Comparison of ENCODE assay signal across 28 mouse cellular contexts in the genomic region with DNA sequence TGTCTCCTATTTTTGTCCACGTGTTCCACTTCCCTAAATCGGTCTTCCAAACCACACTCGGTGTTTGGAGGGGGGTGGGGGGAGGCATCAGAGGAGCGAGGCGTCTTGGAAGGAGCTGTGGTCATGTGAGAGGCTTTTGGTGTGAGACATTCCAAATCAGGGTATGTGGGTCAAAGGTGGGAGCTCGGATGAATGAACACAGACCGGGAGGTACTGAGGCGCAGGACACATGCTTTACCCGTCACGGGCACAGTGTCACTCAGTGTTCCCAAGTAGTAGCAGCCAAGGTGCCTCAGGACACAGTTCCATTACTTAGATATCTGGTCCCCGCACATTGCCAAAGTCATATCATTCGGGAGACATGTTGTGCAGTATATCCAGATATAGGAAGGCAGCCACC. TPM values are rescaled to one million over a fixed set of nuclear protein-coding genes. Genes with fewer than 3 reads are reported as not detected.
DNase-seq lines count a peak whose midpoint lies in the region; ATAC-seq and TF ChIP-seq lines count a peak whose summit lies in the region.
"Had no signal": no experiment of that assay in that cellular context is flagged by ENCODE, and none has a peak within 500 bp of the region (broad histone marks: within the 10 kb centered on the region; RNA-seq: fewer than 3 reads in every experiment).

No protein-coding gene starts in this region.

- TF ChIP-seq EP300 in liver, embryonic 14.5 days (IDR thresholded peaks at IDR 0.05; ENCODE audit: low read depth), result 0 out of 2 replicates have a peak, but pooled peaks have one; percentile 9

- no peaks in the 10 kb centered on the region for H3K4me1 ChIP-seq in liver, embryonic 11.5 days (replicated peaks; ENCODE audit: control insufficient read depth, insufficient read depth, low read length)
- no peaks in the 10 kb centered on the region; the same call in 1 of the 2 replicates for H3K4me1 ChIP-seq in kidney, embryonic 16.5 days (ENCODE audit: insufficient read depth, low read length)
- H3K4me1 ChIP-seq in liver, embryonic 14.5 days (replicated peaks; ENCODE audit: control insufficient read depth in 2 of 2, insufficient read depth in 2 of 2, low read length in 1 of 2), result no peaks in the 10 kb centered on the region
- H3K4me1 ChIP-seq: heart, embryonic 12.5 days; neural tube, embryonic 12.5 days had no signal

- H3K9me3 ChIP-seq in liver, embryonic 11.5 days (ENCODE audit: control insufficient read depth, low read length), result no peaks in the 10 kb centered on the region
- no peaks in the 10 kb centered on the region for H3K9me3 ChIP-seq in kidney, embryonic 16.5 days (ENCODE audit: low read length)
- no peaks in the 10 kb centered on the region for H3K9me3 ChIP-seq in liver, embryonic 14.5 days (ENCODE audit: control insufficient read depth, low read length)
- H3K9me3 ChIP-seq: heart, embryonic 12.5 days; hindbrain, embryonic 13.5 days; midbrain, embryonic 12.5 days; neural tube, embryonic 12.5 days had no signal

- no peak for TF ChIP-seq CTCF in liver, embryonic 14.5 days (IDR thresholded peaks at IDR 0.05; ENCODE audit: low read depth)

- ATAC-seq in liver, embryonic 11.5 days (replicated peaks; ENCODE audit: low FRiP score), result peak; percentile 26; the same call in 1 of the 2 replicates
- peak; percentile 60 for ATAC-seq in granulocyte monocyte progenitor cell, adult 5-6 weeks (replicated peaks; ENCODE audit: poor library complexity, severe bottlenecking)
- ATAC-seq in kidney, embryonic 16.5 days (ENCODE audit: low FRiP score, low TSS enrichment), result peak; percentile 74
- no peak for ATAC-seq in liver, embryonic 14.5 days (ENCODE audit: insufficient read depth)
- ATAC-seq: CD4-positive, CD25-positive, alpha-beta regulatory T cell, adult 4 months; forebrain, embryonic 13.5 days; intestine, postnatal 0 days had no signal

- H3K36me3 ChIP-seq in liver, embryonic 11.5 days (ENCODE audit: control insufficient read depth, insufficient read depth, low read length), result no peaks in the 10 kb centered on the region
- no peaks in the 10 kb centered on the region for H3K36me3 ChIP-seq in kidney, embryonic 16.5 days (ENCODE audit: insufficient read depth, low read length)
- no peaks in the 10 kb centered on the region for H3K36me3 ChIP-seq in liver, embryonic 14.5 days (replicated peaks; ENCODE audit: control insufficient read depth, insufficient read depth, low read depth)
- H3K36me3 ChIP-seq: heart, embryonic 12.5 days; hindbrain, embryonic 13.5 days; midbrain, embryonic 12.5 days; neural tube, embryonic 12.5 days had no signal

- no peak overlapping the region for H3K4me2 ChIP-seq in liver, embryonic 11.5 days
- H3K4me2 ChIP-seq in kidney, embryonic 16.5 days (replicated peaks; ENCODE audit: low read depth, low read length), result no peak overlapping the region
- H3K4me2 ChIP-seq in liver, embryonic 14.5 days (ENCODE audit: low read depth), result no peak overlapping the region
- H3K4me2 ChIP-seq: forebrain, embryonic 13.5 days; heart, embryonic 12.5 days; hindbrain, embryonic 13.5 days; midbrain, embryonic 12.5 days; neural tube, embryonic 12.5 days had no signal

- no peak overlapping the region for H3K4me3 ChIP-seq in liver, embryonic 11.5 days (ENCODE audit: low read depth, low read length)
- H3K4me3 ChIP-seq in kidney, embryonic 16.5 days (ENCODE audit: low read length), result no peak overlapping the region
- no peak overlapping the region for H3K4me3 ChIP-seq in liver, embryonic 14.5 days (ENCODE audit: insufficient read depth in 1 of 2, low read depth in 2 of 2, low read length in 2 of 2)
- H3K4me3 ChIP-seq: forebrain, embryonic 13.5 days; heart, embryonic 12.5 days; hindbrain, embryonic 13.5 days; megakaryocyte, embryonic 14.5 days; midbrain, embryonic 12.5 days; myocyte; neural tube, embryonic 12.5 days had no signal

- no peak overlapping the region for H3K9ac ChIP-seq in liver, embryonic 11.5 days (ENCODE audit: low read depth, low read length)
- no peak overlapping the region for H3K9ac ChIP-seq in kidney, embryonic 16.5 days (replicated peaks; ENCODE audit: low read length)
- H3K9ac ChIP-seq in liver, embryonic 14.5 days (replicated peaks), result no peak overlapping the region
- H3K9ac ChIP-seq: forebrain, embryonic 13.5 days; heart, embryonic 12.5 days; hindbrain, embryonic 13.5 days; midbrain, embryonic 12.5 days; neural tube, embryonic 12.5 days had no signal

- no peaks in the 10 kb centered on the region; the same call in 1 of the 2 replicates for H3K27me3 ChIP-seq in liver, embryonic 11.5 days (replicated peaks; ENCODE audit: control insufficient read depth, insufficient read depth, low read length)
- no peaks in the 10 kb centered on the region for H3K27me3 ChIP-seq in kidney, embryonic 16.5 days (ENCODE audit: insufficient read depth, low read length)
- H3K27me3 ChIP-seq in liver, embryonic 14.5 days (ENCODE audit: control insufficient read depth, insufficient read depth, low read length), result no peaks in the 10 kb centered on the region
- H3K27me3 ChIP-seq: forebrain, embryonic 13.5 days; heart, embryonic 12.5 days; hindbrain, embryonic 13.5 days; midbrain, embryonic 12.5 days; neural tube, embryonic 12.5 days had no signal

- H3K27ac ChIP-seq in liver, embryonic 11.5 days (ENCODE audit: low read depth, low read length), result no peak overlapping the region
- H3K27ac ChIP-seq in kidney, embryonic 16.5 days (ENCODE audit: low read length), result no peak overlapping the region
- H3K27ac ChIP-seq in liver, embryonic 14.5 days, result no peak overlapping the region
- H3K27ac ChIP-seq: forebrain, embryonic 13.5 days; hindbrain, embryonic 13.5 days; midbrain, embryonic 12.5 days; neural tube, embryonic 12.5 days had no signal

- DNase-seq in liver, embryonic 11.5 days (ENCODE audit: low spot score), result no peak
- DNase-seq in liver, result no peak
- DNase-seq in liver, embryonic 14.5 days (ENCODE audit: low read depth in 3 of 3, low spot score in 3 of 3), result no peak
- no peak for DNase-seq in right cerebral cortex, postnatal 4 days
- no peak for DNase-seq in cerebellum, postnatal 4 days (ENCODE audit: low spot score in 2 of 2)
- DNase-seq: adrenal gland, adult 8-10 months; cerebellum, adult 2 months; cerebellum, postnatal 14 days; gastrocnemius, postnatal 14 days; heart, adult 18-20 months; heart, postnatal 4 days; layer of hippocampus, postnatal 36 days; left cerebral cortex, postnatal 4 days; lung, postnatal 36 days; right cerebral cortex, postnatal 25 days; spleen, adult 18-20 months; thymus, postnatal 14 days had no signal

- 68% methylated on average over 12 of the region's 12 CpGs for WGBS in liver, embryonic 11.5 days
- 54% methylated on average over 12 of the region's 12 CpGs for WGBS in kidney, embryonic 16.5 days
- 45% methylated on average over 12 of the region's 12 CpGs for WGBS in liver, embryonic 14.5 days (ENCODE audit: insufficient replicate concordance)

RNA-seq across cellular contexts. Expression of gene Tspan5, which starts 38.6 kb away (rescaled TPM):
- 12.5 and 13.3 TPM in 2 replicates for polyA plus RNA-seq in liver, embryonic 11.5 days (2014; fragmentation: Nextera tagmentation; extraction: Ambion mirVana)
- total RNA-seq in granulocyte monocyte progenitor cell, adult 5-6 weeks (2014; fragmentation: Nextera tagmentation), result 30.6 and 31.2 TPM in 2 replicates
- total RNA-seq in granulocyte monocyte progenitor cell, adult 5-6 weeks (2017), result 39.1 and 43.2 TPM in 2 replicates
- polyA plus RNA-seq in kidney, embryonic 16.5 days (2015; fragmentation: Nextera tagmentation; extraction: Ambion mirVana), result 22.8 and 24.1 TPM in 2 replicates
- 1.9 and 2.0 TPM in 2 replicates for polyA plus RNA-seq in liver, embryonic 14.5 days (2012; rRNA removed)
- 2.9 and 3.1 TPM in 2 replicates for polyA plus RNA-seq in liver, embryonic 14.5 days (2014; fragmentation: Nextera tagmentation; extraction: Ambion mirVana)
